Mouse (Mus musculus) stomach, postnatal 0 days (tissue): ENCODE measurements at regions not wholly inside any gene's neighbourhood (a gene's known extent, or its start where the extent isn't known, plus 50 kb on each side); places are given as distances from the start of the nearest gene placed in this dataset.

Experiments
- ATAC-seq: fragments of 200-750 bp; cut with Nextera tagmentation; 2 replicates; pipeline ENCODE4 v1.8.0; 2017; ENCODE audit not compliant: low FRiP score, low TSS enrichment
- DNase-seq: peaks from one replicate; pipeline ENCODE4 v3.0.0-alpha.2; 2016; ENCODE audit warnings: low spot score
- H3K27ac ChIP-seq: fragments of 300-500 bp; sonication (generic); replicated peaks from 2 replicates; pipeline ENCODE4 v1.5.1; 2014; ENCODE audit warnings: mild to moderate bottlenecking, control low read depth
- H3K27me3 ChIP-seq: fragments of 300-500 bp; sonication (generic); 2 replicates; pipeline ENCODE4 v1.6.1; 2014; ENCODE audit warnings: low read length; ENCODE audit not compliant: control insufficient read depth, insufficient read depth
- H3K36me3 ChIP-seq: fragments of 300-500 bp; sonication (generic); 2 replicates; pipeline ENCODE4 v1.6.1; 2014; ENCODE audit warnings: low read length, mixed read lengths; ENCODE audit not compliant: control insufficient read depth, insufficient read depth
- H3K4me1 ChIP-seq: fragments of 300-500 bp; sonication (generic); replicated peaks from 2 replicates; pipeline ENCODE4 v1.6.1; 2014; ENCODE audit warnings: antibody characterized with exemption; ENCODE audit not compliant: control insufficient read depth, insufficient read depth
- H3K4me2 ChIP-seq: fragments of 300-500 bp; sonication (generic); replicated peaks from 2 replicates; pipeline ENCODE4 v1.6.1; 2014; ENCODE audit warnings: low read depth, mild to moderate bottlenecking, control low read depth, moderate library complexity
- H3K4me3 ChIP-seq: fragments of 300-500 bp; sonication (generic); 2 replicates; pipeline ENCODE4 v1.5.1; 2014; ENCODE audit warnings: low read depth, low read length, control low read depth
- H3K9ac ChIP-seq: fragments of 300-500 bp; sonication (generic); 2 replicates; pipeline ENCODE4 v1.6.1; 2014; ENCODE audit warnings: mild to moderate bottlenecking, low read length, control low read depth, mixed read lengths
- H3K9me3 ChIP-seq: fragments of 300-500 bp; sonication (generic); 2 replicates; pipeline ENCODE4 v1.6.1; 2016; ENCODE audit warnings: low read length; ENCODE audit not compliant: control insufficient read depth
- CTCF ChIP-seq: IDR thresholded peaks from 2 replicates; pipeline ENCODE4 v1.5.1; 2016; ENCODE audit warnings: antibody characterized with exemption, low read depth, mild to moderate bottlenecking, moderate library complexity
- EP300 ChIP-seq: optimal IDR thresholded peaks from 2 replicates; pipeline ENCODE3; 2016; ENCODE audit warnings: antibody characterized with exemption
- WGBS: fragments of 180-500 bp; shearing (Covaris S2); extraction: QIAGEN DNeasy Blood & Tissue Kit; methylation state at CpG from one replicate; pipeline ENCODE4 v1.1.7; 2014; 5-methylcytosine and 5-hydroxymethylcytosine counted together

DNA sequence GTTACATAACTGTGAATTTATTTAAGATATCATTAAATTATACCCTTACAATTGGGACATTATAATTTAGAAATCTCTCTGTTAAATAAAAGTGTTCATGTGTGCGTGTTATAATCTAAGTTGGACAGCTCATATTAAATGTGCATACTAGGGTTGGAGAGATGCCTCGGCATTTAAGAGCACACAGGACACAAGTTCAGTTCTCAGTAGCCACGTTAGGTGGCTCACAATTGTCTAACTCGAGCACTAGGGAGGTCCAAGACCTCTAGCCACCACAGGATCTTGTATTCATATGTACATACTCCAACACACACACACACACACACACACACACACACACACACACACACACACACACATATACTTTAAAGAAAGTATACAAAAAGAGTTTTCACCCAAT, 56.0 kb downstream of the Foxf2 start:
- H3K9ac ChIP-seq: no peak overlapping the region
- no peak overlapping the region for H3K4me2 ChIP-seq
- no peaks in the 10 kb centered on the region for H3K9me3 ChIP-seq
- H3K36me3 ChIP-seq: no peaks in the 10 kb centered on the region
- 84% methylated on average over 4 of the region's 4 CpGs for WGBS
- H3K27ac ChIP-seq: no peak overlapping the region
- H3K4me3 ChIP-seq: no peak overlapping the region
- no peak for ATAC-seq
- TF ChIP-seq CTCF (no peak), EP300 (no peak)
- H3K27me3 ChIP-seq: no peaks in the 10 kb centered on the region
- H3K4me1 ChIP-seq: no peaks in the 10 kb centered on the region
- no peak for DNase-seq

DNA sequence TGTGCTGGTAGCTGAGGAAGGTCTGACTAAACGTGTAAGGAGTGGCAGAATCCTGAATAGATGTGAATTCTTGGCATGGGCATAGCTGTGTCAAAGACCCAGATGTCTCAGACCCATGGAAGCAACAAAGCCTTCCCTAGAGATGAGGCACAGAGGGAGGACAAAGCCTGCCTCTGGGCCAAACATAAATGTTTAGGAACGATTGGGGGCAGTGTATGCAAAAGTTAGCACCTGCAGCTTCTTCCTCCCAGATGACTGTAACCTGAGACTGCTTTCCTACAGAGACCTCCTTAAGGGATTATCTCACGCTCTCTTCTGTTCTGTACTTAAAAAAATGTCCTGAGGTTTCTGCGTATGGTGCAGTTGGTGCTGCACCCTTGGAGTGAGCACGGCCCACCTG, 57.7 kb downstream of the Foxf2 start:
- TF ChIP-seq EP300 (no peak), CTCF (no peak)
- Histone ChIP-seq H3K9me3 (no peaks in the 10 kb centered on the region), H3K27ac (no peak overlapping the region), H3K27me3 (no peaks in the 10 kb centered on the region), H3K4me3 (no peak overlapping the region), H3K36me3 (no peaks in the 10 kb centered on the region), H3K4me2 (no peak overlapping the region), H3K9ac (no peak overlapping the region), H3K4me1 (no peaks in the 10 kb centered on the region)
- DNase-seq (no peak), ATAC-seq (no peak)
- WGBS: 42% methylated on average over 5 of the region's 5 CpGs

- no peaks in the 10 kb centered on the region for H3K4me1 ChIP-seq
- H3K9me3 ChIP-seq: no peaks in the 10 kb centered on the region
- TF ChIP-seq CTCF: no peak
- no peak for TF ChIP-seq EP300
- no peaks in the 10 kb centered on the region for H3K27me3 ChIP-seq
- H3K36me3 ChIP-seq: no peaks in the 10 kb centered on the region
- no peak for DNase-seq
- no peak overlapping the region for H3K27ac ChIP-seq
- no peak overlapping the region for H3K9ac ChIP-seq
- 76% methylated on average over 3 of the region's 3 CpGs for WGBS
- ATAC-seq: no peak
- no peak overlapping the region for H3K4me3 ChIP-seq
- H3K4me2 ChIP-seq: no peak overlapping the region
These were observed 62.9 kb downstream of the Foxf2 start for GRCm38 (mm10) chr13:31688531-31688930.

DNA sequence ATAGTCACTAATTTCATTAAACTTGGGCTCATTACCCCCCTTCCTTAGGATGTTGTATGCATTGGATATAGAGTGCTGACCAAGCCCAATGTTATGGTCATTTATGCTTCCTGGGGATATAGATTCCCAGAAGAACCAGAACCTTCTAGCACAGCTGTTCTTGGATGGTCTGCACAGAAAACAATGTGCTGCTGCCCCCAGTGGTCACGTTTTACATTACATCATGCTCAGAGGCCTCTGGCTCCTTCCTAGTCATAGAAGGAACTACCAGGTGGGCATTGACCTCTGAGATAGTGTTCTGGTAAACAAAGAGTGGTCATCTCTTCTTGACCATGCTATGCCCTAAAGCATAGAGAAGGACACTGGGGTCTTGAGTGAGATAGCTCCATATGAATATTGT, 63.7 kb downstream of the Foxf2 start:
- TF ChIP-seq CTCF (peak; percentile 66), EP300 (no peak)
- Histone ChIP-seq H3K9me3 (no peaks in the 10 kb centered on the region), H3K4me2 (no peak overlapping the region), H3K9ac (no peak overlapping the region), H3K4me3 (no peak overlapping the region), H3K27me3 (no peaks in the 10 kb centered on the region), H3K27ac (no peak overlapping the region), H3K36me3 (no peaks in the 10 kb centered on the region), H3K4me1 (no peaks in the 10 kb centered on the region)
- DNase-seq: peak; percentile 42
- no peak for ATAC-seq
- WGBS: 3% methylated on average over 1 of the region's 1 CpGs

DNA sequence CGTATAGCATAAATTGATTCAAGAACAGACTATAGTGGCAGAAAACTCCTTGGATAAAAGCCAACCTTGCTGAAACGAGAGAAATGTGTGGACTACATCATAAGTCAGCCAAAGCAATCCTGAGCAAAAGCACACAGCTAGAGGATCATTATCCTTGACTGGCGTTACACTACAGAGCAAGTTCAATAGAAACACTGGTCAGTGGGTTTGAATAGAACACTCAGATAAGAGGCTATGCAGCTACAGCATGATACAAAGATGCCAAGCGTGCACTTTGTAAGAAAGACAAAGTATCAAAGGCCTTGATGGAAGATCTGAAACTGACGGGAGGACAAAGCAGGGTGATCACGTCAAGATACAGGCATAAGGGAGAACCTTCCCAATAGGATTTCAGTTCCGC, 70.1 kb downstream of the Foxf2 start:
- DNase-seq (no peak), ATAC-seq (no peak)
- 55% methylated on average over 7 of the region's 7 CpGs for WGBS
- TF ChIP-seq CTCF (no peak), EP300 (no peak)
- Histone ChIP-seq H3K27ac (no peak overlapping the region), H3K9ac (no peak overlapping the region), H3K9me3 (no peaks in the 10 kb centered on the region), H3K27me3 (no peaks in the 10 kb centered on the region), H3K4me3 (no peak overlapping the region), H3K4me1 (no peaks in the 10 kb centered on the region), H3K36me3 (no peaks in the 10 kb centered on the region), H3K4me2 (no peak overlapping the region)

GRCm38 (mm10) chr13:31704199-31704598, 78.6 kb downstream of the Foxf2 start:
- Histone ChIP-seq H3K9me3 (no peaks in the 10 kb centered on the region), H3K9ac (no peak overlapping the region), H3K27me3 (no peaks in the 10 kb centered on the region), H3K4me2 (no peak overlapping the region), H3K36me3 (no peaks in the 10 kb centered on the region), H3K4me1 (no peaks in the 10 kb centered on the region), H3K4me3 (no peak overlapping the region), H3K27ac (no peak overlapping the region)
- no peak for TF ChIP-seq CTCF
- TF ChIP-seq EP300: no peak
- WGBS: 66% methylated on average over 1 of the region's 1 CpGs
- ATAC-seq: no peak
- DNase-seq: no peak

DNA sequence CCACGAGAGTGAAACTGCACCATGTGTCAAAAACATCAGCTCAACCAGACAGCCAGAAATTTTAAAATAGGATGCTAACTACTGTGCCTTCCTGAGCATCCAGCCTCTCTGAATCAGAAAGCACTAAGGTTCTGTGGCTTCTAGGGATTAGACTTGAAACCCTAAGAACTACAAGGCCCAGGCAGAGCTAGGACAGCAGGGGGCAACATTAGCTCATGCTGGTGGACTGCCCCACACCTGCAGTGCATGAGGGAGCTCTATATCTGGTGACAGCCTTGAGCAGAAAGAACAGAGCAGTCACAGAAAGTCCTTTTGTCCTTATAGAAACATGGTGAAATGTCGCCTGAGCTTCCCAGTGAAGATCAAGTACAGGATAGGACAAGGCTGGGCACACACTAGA, 79.8 kb downstream of the Foxf2 start:
- no peaks in the 10 kb centered on the region for H3K9me3 ChIP-seq
- H3K27me3 ChIP-seq: no peaks in the 10 kb centered on the region
- no peaks in the 10 kb centered on the region for H3K36me3 ChIP-seq
- no peak overlapping the region for H3K4me2 ChIP-seq
- H3K27ac ChIP-seq: no peak overlapping the region
- ATAC-seq: no peak
- no peak for TF ChIP-seq EP300
- peak; percentile 52 for TF ChIP-seq CTCF
- H3K4me1 ChIP-seq: no peaks in the 10 kb centered on the region
- no peak for DNase-seq
- 77% methylated on average over 2 of the region's 2 CpGs for WGBS
- no peak overlapping the region for H3K9ac ChIP-seq
- H3K4me3 ChIP-seq: no peak overlapping the region
